Comparison of ENCODE assay signal across 8 mouse cellular contexts in genomic region chr5:138997936-138998580, GRCm38 (mm10). TPM values are rescaled to one million over a fixed set of nuclear protein-coding genes. Genes with fewer than 3 reads are reported as not detected.
DNase-seq lines count a peak whose midpoint lies in the region; ATAC-seq lines count a peak whose summit lies in the region.

No protein-coding gene starts in this region.

- peaks cover 8% of the 10 kb centered on the region; the same call in 1 of the 2 replicates for H3K9me3 ChIP-seq in forebrain, embryonic 10.5 days
- H3K9me3 ChIP-seq in hindbrain, embryonic 11.5 days (ENCODE audit: control insufficient read depth, low read length), result peaks cover 4% of the 10 kb centered on the region; the same call in 1 of the 2 replicates
- H3K9me3 ChIP-seq in limb, embryonic 11.5 days (ENCODE audit: control insufficient read depth, low read length), result no peaks in the 10 kb centered on the region; the same call in 1 of the 2 replicates
- peaks cover 3% of the 10 kb centered on the region; the same call in 1 of the 2 replicates for H3K9me3 ChIP-seq in midbrain, embryonic 12.5 days

- no peaks in the 10 kb centered on the region for H3K36me3 ChIP-seq in forebrain, embryonic 10.5 days (replicated peaks)
- H3K36me3 ChIP-seq in hindbrain, embryonic 11.5 days (ENCODE audit: control insufficient read depth, insufficient read depth, low read length), result no peaks in the 10 kb centered on the region
- no peaks in the 10 kb centered on the region for H3K36me3 ChIP-seq in limb, embryonic 11.5 days (ENCODE audit: control insufficient read depth, insufficient read depth, low read length)
- no peaks in the 10 kb centered on the region for H3K36me3 ChIP-seq in midbrain, embryonic 12.5 days

- H3K9ac ChIP-seq in hindbrain, embryonic 11.5 days (ENCODE audit: low read depth, low read length), result 0 out of 2 replicates have a peak overlapping the region, but pooled peaks have one; percentile 16
- no peak overlapping the region for H3K9ac ChIP-seq in limb, embryonic 11.5 days (ENCODE audit: low read length)
- no peak overlapping the region for H3K9ac ChIP-seq in midbrain, embryonic 12.5 days (replicated peaks)

- peak overlapping the region; percentile 84 for H3K27ac ChIP-seq in forebrain, embryonic 10.5 days
- H3K27ac ChIP-seq in hindbrain, embryonic 11.5 days (ENCODE audit: low read depth, low read length), result no peak overlapping the region
- H3K27ac ChIP-seq in limb, embryonic 11.5 days (replicated peaks; ENCODE audit: low read depth, low read length), result no peak overlapping the region
- H3K27ac ChIP-seq in midbrain, embryonic 12.5 days (replicated peaks), result no peak overlapping the region

- DNase-seq in right cerebral cortex, adult 18-20 months, result peak; percentile 61
- no peak for DNase-seq in right cerebral cortex, postnatal 36 days (ENCODE audit: low spot score in 2 of 2)
- no peak for DNase-seq in forebrain, embryonic 10.5 days (ENCODE audit: extremely low spot score, low spot score)
- peak; percentile 44 for DNase-seq in hindbrain, embryonic 11.5 days (ENCODE audit: low spot score)
- DNase-seq in limb, embryonic 11.5 days (ENCODE audit: low spot score), result peak; percentile 64
- DNase-seq in thymus, postnatal 0 days (ENCODE audit: low spot score), result no peak
- DNase-seq in c-Kit-positive CD71-positive TER-119-positive erythroid progenitor cells, embryonic 14.5 days (ENCODE audit: low spot score), result no peak

- peaks cover 63% of the 10 kb centered on the region for H3K4me1 ChIP-seq in forebrain, embryonic 10.5 days
- peaks cover 16% of the 10 kb centered on the region for H3K4me1 ChIP-seq in hindbrain, embryonic 11.5 days (replicated peaks; ENCODE audit: control insufficient read depth, insufficient read depth, low read length)
- peaks cover 31% of the 10 kb centered on the region for H3K4me1 ChIP-seq in limb, embryonic 11.5 days (ENCODE audit: control insufficient read depth, insufficient read depth, low read length)
- H3K4me1 ChIP-seq in midbrain, embryonic 12.5 days, result peaks cover 46% of the 10 kb centered on the region

- H3K4me3 ChIP-seq in forebrain, embryonic 10.5 days, result peak overlapping the region; percentile 75
- peak overlapping the region; percentile 19 for H3K4me3 ChIP-seq in hindbrain, embryonic 11.5 days (ENCODE audit: low read depth, low read length)
- H3K4me3 ChIP-seq in limb, embryonic 11.5 days (ENCODE audit: low read depth, low read length), result peak overlapping the region; percentile 7; the same call in 1 of the 2 replicates
- peak overlapping the region; percentile 30 for H3K4me3 ChIP-seq in midbrain, embryonic 12.5 days

- 1% methylated on average over 30 of the region's 30 CpGs for WGBS in forebrain, embryonic 10.5 days
- WGBS in hindbrain, embryonic 11.5 days, result 1% methylated on average over 30 of the region's 30 CpGs
- WGBS in limb, embryonic 11.5 days, result 2% methylated on average over 30 of the region's 30 CpGs
- 1% methylated on average over 30 of the region's 30 CpGs for WGBS in midbrain, embryonic 12.5 days

- H3K4me2 ChIP-seq in hindbrain, embryonic 11.5 days (replicated peaks; ENCODE audit: low read depth, low read length), result peak overlapping the region; percentile 37
- H3K4me2 ChIP-seq in limb, embryonic 11.5 days (ENCODE audit: low read depth, severe bottlenecking), result peak overlapping the region; percentile 37
- peak overlapping the region; percentile 53 for H3K4me2 ChIP-seq in midbrain, embryonic 12.5 days (replicated peaks)

- H3K27me3 ChIP-seq in forebrain, embryonic 10.5 days (ENCODE audit: poor library complexity, severe bottlenecking), result peaks cover 81% of the 10 kb centered on the region
- H3K27me3 ChIP-seq in hindbrain, embryonic 11.5 days (ENCODE audit: control insufficient read depth, insufficient read depth, low read length), result peaks cover 57% of the 10 kb centered on the region
- peaks cover 62% of the 10 kb centered on the region for H3K27me3 ChIP-seq in limb, embryonic 11.5 days (ENCODE audit: control insufficient read depth, insufficient read depth, low read length)
- peaks cover 81% of the 10 kb centered on the region for H3K27me3 ChIP-seq in midbrain, embryonic 12.5 days

- ATAC-seq in hindbrain, embryonic 11.5 days (ENCODE audit: low FRiP score), result no peak
- no peak for ATAC-seq in limb, embryonic 11.5 days (ENCODE audit: insufficient number of reproducible peaks, low FRiP score, low TSS enrichment, low read depth)
- ATAC-seq in midbrain, embryonic 12.5 days (ENCODE audit: low FRiP score, low read depth), result no peak

RNA-seq across cellular contexts. Expression of gene Pdgfa, which starts 0.9 kb away (rescaled TPM):
- polyA plus RNA-seq in forebrain, embryonic 10.5 days (2016; fragmentation: Nextera tagmentation; extraction: Ambion mirVana), result 12.3 and 14.3 TPM in 2 replicates
- polyA plus RNA-seq in hindbrain, embryonic 11.5 days (2014; fragmentation: Nextera tagmentation; extraction: Ambion mirVana), result 10.9 and 12.4 TPM in 2 replicates
- polyA plus RNA-seq in limb, embryonic 11.5 days (2014; fragmentation: Nextera tagmentation; extraction: Ambion mirVana), result 34.4 and 35.2 TPM in 2 replicates
- polyA plus RNA-seq in midbrain, embryonic 12.5 days (2016; fragmentation: Nextera tagmentation; extraction: Ambion mirVana), result 4.9 and 5.3 TPM in 2 replicates
- polyA plus RNA-seq in thymus, postnatal 0 days (2015; fragmentation: Nextera tagmentation; extraction: Ambion mirVana), result 26.4 and 31.2 TPM in 2 replicates

Comparison
In these comparisons a context has a peak if more than half of its experiments do, and no peak if none do; other contexts are left out.
1. DNase-seq: peak in right cerebral cortex, adult 18-20 months (single experiment), hindbrain, embryonic 11.5 days (single experiment) and limb, embryonic 11.5 days (single experiment); none in right cerebral cortex, postnatal 36 days (0 of 2), forebrain, embryonic 10.5 days (single experiment), thymus, postnatal 0 days (single experiment) and c-Kit-positive CD71-positive TER-119-positive erythroid progenitor cells, embryonic 14.5 days (single experiment).
2. H3K4me3 ChIP-seq: peak in every context shown above with its lines; median percentile 75 in forebrain, embryonic 10.5 days; 30 in midbrain, embryonic 12.5 days; 19 in hindbrain, embryonic 11.5 days; 7 in limb, embryonic 11.5 days.
3. Peak in every context shown above with its lines, with median percentiles within 50 percentile points of each other: H3K4me2 ChIP-seq.